Comparison of ENCODE assay signal across 18 mouse cellular contexts in the genomic region with DNA sequence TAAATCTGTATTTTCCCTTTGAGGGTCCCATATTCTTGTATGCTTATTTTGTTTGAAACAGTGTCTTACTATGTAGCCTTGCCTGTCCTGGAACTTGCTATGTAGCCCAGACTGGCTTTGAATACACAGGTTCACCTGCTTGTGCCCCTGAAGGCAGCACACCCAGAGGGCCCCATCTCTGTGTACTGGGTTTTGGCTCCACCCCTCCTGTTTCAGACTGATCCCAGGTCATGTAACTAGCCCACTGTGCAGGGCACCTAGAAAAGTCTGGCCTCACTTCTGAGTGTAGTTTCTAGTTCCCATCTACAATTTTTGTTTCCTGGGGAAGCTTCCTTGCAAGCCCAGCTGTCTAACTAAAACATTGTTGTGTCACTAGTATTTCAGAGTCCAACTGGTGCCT. TPM values are rescaled to one million over a fixed set of nuclear protein-coding genes. Genes with fewer than 3 reads are reported as not detected.
A peak's percentile ranks its signal among the peaks of the same experiment; 100 is the strongest.
DNase-seq lines count a peak whose midpoint lies in the region; ATAC-seq and TF ChIP-seq lines count a peak whose summit lies in the region.
"Had no signal": no experiment of that assay in that cellular context is flagged by ENCODE, and none has a peak within 500 bp of the region (broad histone marks: within the 10 kb centered on the region; RNA-seq: fewer than 3 reads in every experiment).

No protein-coding gene starts in this region.

- no peaks in the 10 kb centered on the region for H3K9me3 ChIP-seq in embryonic facial prominence, embryonic 12.5 days
- no peaks in the 10 kb centered on the region for H3K9me3 ChIP-seq in embryonic facial prominence, embryonic 10.5 days
- no peaks in the 10 kb centered on the region for H3K9me3 ChIP-seq in limb, embryonic 14.5 days (ENCODE audit: control insufficient read depth, low read length)
- no peaks in the 10 kb centered on the region for H3K9me3 ChIP-seq in intestine, embryonic 15.5 days
- H3K9me3 ChIP-seq: neural tube, embryonic 15.5 days had no signal

- 0 out of 2 replicates have a peak, but pooled peaks cover 3% of the 10 kb centered on the region for H3K36me3 ChIP-seq in embryonic facial prominence, embryonic 12.5 days
- H3K36me3 ChIP-seq in embryonic facial prominence, embryonic 10.5 days (replicated peaks), result peaks cover 44% of the 10 kb centered on the region
- H3K36me3 ChIP-seq in kidney, adult 2 months (ENCODE audit: control insufficient read depth, insufficient read depth, low read length), result no peaks in the 10 kb centered on the region
- peaks cover 9% of the 10 kb centered on the region for H3K36me3 ChIP-seq in limb, embryonic 14.5 days (ENCODE audit: control insufficient read depth, insufficient read depth, low read length)
- no peaks in the 10 kb centered on the region; the same call in 1 of the 2 replicates for H3K36me3 ChIP-seq in intestine, embryonic 15.5 days

- TF ChIP-seq POLR2A in kidney, adult 2 months (IDR thresholded peaks at IDR 0.05; ENCODE audit: low read depth, low read length), result no peak
- no peak for TF ChIP-seq POLR2A in limb, embryonic 14.5 days (IDR thresholded peaks at IDR 0.05; ENCODE audit: borderline replicate concordance, extremely low read depth, insufficient read depth, insufficient read length)

- no peak overlapping the region for H3K4me3 ChIP-seq in embryonic facial prominence, embryonic 12.5 days
- no peak overlapping the region for H3K4me3 ChIP-seq in embryonic facial prominence, embryonic 10.5 days
- H3K4me3 ChIP-seq in kidney, adult 2 months (ENCODE audit: insufficient read depth, low read depth, low read length), result no peak overlapping the region
- no peak overlapping the region for H3K4me3 ChIP-seq in brown adipose tissue, adult 24 weeks (ENCODE audit: insufficient read depth, low read depth, low read length)
- no peak overlapping the region for H3K4me3 ChIP-seq in limb, embryonic 14.5 days (replicated peaks; ENCODE audit: low read length)
- no peak overlapping the region for H3K4me3 ChIP-seq in intestine, embryonic 15.5 days (replicated peaks)
- H3K4me3 ChIP-seq: neural tube, embryonic 15.5 days had no signal

- peaks cover 61% of the 10 kb centered on the region for H3K4me1 ChIP-seq in embryonic facial prominence, embryonic 12.5 days
- H3K4me1 ChIP-seq in embryonic facial prominence, embryonic 10.5 days, result peaks cover 75% of the 10 kb centered on the region
- H3K4me1 ChIP-seq in kidney, adult 2 months (ENCODE audit: control insufficient read depth, insufficient read depth, low read length), result peaks cover 45% of the 10 kb centered on the region
- peaks cover 47% of the 10 kb centered on the region for H3K4me1 ChIP-seq in brown adipose tissue, adult 24 weeks (ENCODE audit: control insufficient read depth, insufficient read depth, insufficient read length, low read length)
- peaks cover 49% of the 10 kb centered on the region for H3K4me1 ChIP-seq in limb, embryonic 14.5 days (ENCODE audit: control insufficient read depth, insufficient read depth, low read length)
- H3K4me1 ChIP-seq in intestine, embryonic 15.5 days (replicated peaks), result peaks cover 42% of the 10 kb centered on the region

- intact Hi-C loops in left cerebral cortex, postnatal 25 days (cut with DNase I), result no loop called here

- no peak overlapping the region for H3K4me2 ChIP-seq in embryonic facial prominence, embryonic 12.5 days (replicated peaks)
- H3K4me2 ChIP-seq in limb, embryonic 14.5 days (replicated peaks; ENCODE audit: low read depth, low read length, severe bottlenecking), result no peak overlapping the region
- H3K4me2 ChIP-seq in intestine, embryonic 15.5 days (replicated peaks), result no peak overlapping the region
- H3K4me2 ChIP-seq: hindbrain, embryonic 14.5 days; neural tube, embryonic 15.5 days had no signal

- no peak overlapping the region; the same call in 1 of the 2 replicates for H3K9ac ChIP-seq in embryonic facial prominence, embryonic 12.5 days
- no peak overlapping the region for H3K9ac ChIP-seq in limb, embryonic 14.5 days (ENCODE audit: low read depth, low read length, severe bottlenecking)
- H3K9ac ChIP-seq in intestine, embryonic 15.5 days, result no peak overlapping the region
- H3K9ac ChIP-seq: hindbrain, embryonic 14.5 days; liver, embryonic 14.5 days; neural tube, embryonic 15.5 days had no signal

- no peaks in the 10 kb centered on the region for H3K27me3 ChIP-seq in embryonic facial prominence, embryonic 12.5 days
- H3K27me3 ChIP-seq in embryonic facial prominence, embryonic 10.5 days (replicated peaks; ENCODE audit: low read depth, poor library complexity, severe bottlenecking), result no peaks in the 10 kb centered on the region
- no peaks in the 10 kb centered on the region for H3K27me3 ChIP-seq in kidney, adult 2 months (replicated peaks; ENCODE audit: control insufficient read depth, insufficient read depth, low read length)
- no peaks in the 10 kb centered on the region for H3K27me3 ChIP-seq in limb, embryonic 14.5 days (ENCODE audit: control insufficient read depth, insufficient read depth, low read length)
- no peaks in the 10 kb centered on the region for H3K27me3 ChIP-seq in intestine, embryonic 15.5 days (replicated peaks)
- H3K27me3 ChIP-seq: neural tube, embryonic 15.5 days; Patski had no signal

- TF ChIP-seq CTCF in kidney, adult 2 months (conservative IDR thresholded peaks at IDR 0.05; ENCODE audit: insufficient read depth, insufficient read length, low read depth, low read length), result no peak

- 0 out of 2 replicates have a peak overlapping the region, but pooled peaks have one; percentile 51 for H3K27ac ChIP-seq in embryonic facial prominence, embryonic 12.5 days
- no peak overlapping the region for H3K27ac ChIP-seq in embryonic facial prominence, embryonic 10.5 days (replicated peaks)
- peak overlapping the region; percentile 34; the same call in 1 of the 2 replicates for H3K27ac ChIP-seq in kidney, adult 2 months (ENCODE audit: insufficient read depth, low read depth, low read length)
- H3K27ac ChIP-seq in brown adipose tissue, adult 24 weeks (replicated peaks; ENCODE audit: low read depth, low read length), result 0 out of 2 replicates have a peak overlapping the region, but pooled peaks have one; percentile 6
- peak overlapping the region; percentile 70; the same call in 1 of the 2 replicates for H3K27ac ChIP-seq in limb, embryonic 14.5 days (replicated peaks; ENCODE audit: low read depth, low read length)
- no peak overlapping the region for H3K27ac ChIP-seq in intestine, embryonic 15.5 days
- H3K27ac ChIP-seq: hindbrain, embryonic 14.5 days; liver, embryonic 14.5 days; neural tube, embryonic 15.5 days had no signal

- ATAC-seq in embryonic facial prominence, embryonic 12.5 days (ENCODE audit: insufficient number of reproducible peaks, insufficient read depth, low FRiP score, low TSS enrichment), result no peak
- no peak for ATAC-seq in limb, embryonic 14.5 days (ENCODE audit: low FRiP score, low read depth)
- no peak for ATAC-seq in intestine, embryonic 15.5 days
- ATAC-seq: Patski had no signal

- no peak for DNase-seq in embryonic facial prominence, embryonic 10.5 days (ENCODE audit: low spot score)
- DNase-seq in kidney, adult 2 months, result no peak
- DNase-seq in kidney, adult 8-10 months, result no peak
- no peak for DNase-seq in limb, embryonic 14.5 days (ENCODE audit: low spot score)
- DNase-seq in left cerebral cortex, postnatal 25 days (ENCODE audit: low spot score in 2 of 2), result no peak
- DNase-seq: cerebellum, adult 18-20 months; gastrocnemius, postnatal 25 days; retina, postnatal 1 day had no signal

RNA-seq across cellular contexts. Expression of a gene that starts 33.9 kb away (rescaled TPM):
- 0.26 TPM in 1 of 2 replicates, not detected in the other for polyA plus RNA-seq in embryonic facial prominence, embryonic 12.5 days (2016; fragmentation: Nextera tagmentation; extraction: Ambion mirVana)
- not detected in 2 replicates for polyA plus RNA-seq in embryonic facial prominence, embryonic 10.5 days (2016; fragmentation: Nextera tagmentation; extraction: Ambion mirVana)
- polyA plus RNA-seq in kidney, adult 2 months (2012; rRNA removed), result 0.27 and 0.29 TPM in 2 replicates
- not detected in 2 replicates for polyA plus RNA-seq in brown adipose tissue, adult 24 weeks (2012; ENCODE audit: insufficient read depth, insufficient read length, missing spikeins)
- 0.20 and 0.22 TPM in 2 replicates for polyA plus RNA-seq in limb, embryonic 14.5 days (2012; rRNA removed)
- 0.23 and 0.47 TPM in 2 replicates for polyA plus RNA-seq in limb, embryonic 14.5 days (2014; fragmentation: Nextera tagmentation; extraction: Ambion mirVana)
- not detected for total RNA-seq in left cerebral cortex, postnatal 25 days (2021)
- polyA plus RNA-seq in intestine, embryonic 15.5 days (2015; fragmentation: Nextera tagmentation; extraction: Ambion mirVana), result 0.30 TPM in 1 of 2 replicates, not detected in the other
- total RNA-seq: common myeloid progenitor, adult 5-6 weeks; gastrocnemius, postnatal 25 days; layer of hippocampus, postnatal 25 days had no signal
- polyA plus RNA-seq: hindbrain, embryonic 14.5 days; kidney, embryonic 14.5 days; neural tube, embryonic 15.5 days; Patski had no signal

RNA-seq across cellular contexts. Expression of a gene that starts 40.2 kb away (rescaled TPM):
- polyA plus RNA-seq in embryonic facial prominence, embryonic 12.5 days (2016; fragmentation: Nextera tagmentation; extraction: Ambion mirVana), result 52.5 and 54.1 TPM in 2 replicates
- polyA plus RNA-seq in embryonic facial prominence, embryonic 10.5 days (2016; fragmentation: Nextera tagmentation; extraction: Ambion mirVana), result 50.8 and 57.3 TPM in 2 replicates
- polyA plus RNA-seq in kidney, adult 2 months (2012; rRNA removed), result 60.1 and 60.3 TPM in 2 replicates
- polyA plus RNA-seq in brown adipose tissue, adult 24 weeks (2012; ENCODE audit: insufficient read depth, insufficient read length, missing spikeins), result 18.9 and 24.4 TPM in 2 replicates
- 44.0 and 54.1 TPM in 2 replicates for polyA plus RNA-seq in limb, embryonic 14.5 days (2012; rRNA removed)
- 42.6 and 43.8 TPM in 2 replicates for polyA plus RNA-seq in limb, embryonic 14.5 days (2014; fragmentation: Nextera tagmentation; extraction: Ambion mirVana)
- 10 to 100 TPM; 34.2 to 40.8 TPM for total RNA-seq in left cerebral cortex, postnatal 25 days (2021)
- polyA plus RNA-seq in intestine, embryonic 15.5 days (2015; fragmentation: Nextera tagmentation; extraction: Ambion mirVana), result 39.5 and 40.7 TPM in 2 replicates

RNA-seq across cellular contexts. Expression of a gene that starts 50.7 kb away (rescaled TPM):
- 16.1 TPM in 2 replicates for polyA plus RNA-seq in embryonic facial prominence, embryonic 12.5 days (2016; fragmentation: Nextera tagmentation; extraction: Ambion mirVana)
- polyA plus RNA-seq in embryonic facial prominence, embryonic 10.5 days (2016; fragmentation: Nextera tagmentation; extraction: Ambion mirVana), result 13.6 and 15.5 TPM in 2 replicates
- polyA plus RNA-seq in kidney, adult 2 months (2012; rRNA removed), result 4.8 and 6.0 TPM in 2 replicates
- polyA plus RNA-seq in brown adipose tissue, adult 24 weeks (2012; ENCODE audit: insufficient read depth, insufficient read length, missing spikeins), result 20.4 and 24.7 TPM in 2 replicates
- polyA plus RNA-seq in limb, embryonic 14.5 days (2012; rRNA removed), result 9.0 and 9.5 TPM in 2 replicates
- polyA plus RNA-seq in limb, embryonic 14.5 days (2014; fragmentation: Nextera tagmentation; extraction: Ambion mirVana), result 13.5 and 13.7 TPM in 2 replicates
- 10 to 100 TPM; 22.5 to 25.6 TPM for total RNA-seq in left cerebral cortex, postnatal 25 days (2021)
- polyA plus RNA-seq in intestine, embryonic 15.5 days (2015; fragmentation: Nextera tagmentation; extraction: Ambion mirVana), result 14.5 and 15.2 TPM in 2 replicates

Comparison
In these comparisons a context has a peak if more than half of its experiments do, and no peak if none do; other contexts are left out.
1. H3K27ac ChIP-seq: peak in embryonic facial prominence, embryonic 12.5 days (single experiment), kidney, adult 2 months (single experiment), brown adipose tissue, adult 24 weeks (single experiment) and limb, embryonic 14.5 days (single experiment); none in embryonic facial prominence, embryonic 10.5 days (single experiment) and intestine, embryonic 15.5 days (single experiment).